9 mouse cellular contexts compared by ENCODE assay signal in genomic region chr2:28463919-28464318, GRCm38 (mm10). TPM values are rescaled to one million over a fixed set of nuclear protein-coding genes. Genes with fewer than 3 reads are reported as not detected.
DNase-seq lines count a peak whose midpoint lies in the region; TF ChIP-seq lines count a peak whose summit lies in the region.
"Had no signal": no experiment of that assay in that cellular context is flagged by ENCODE, and none has a peak within 500 bp of the region (broad histone marks: within the 10 kb centered on the region; RNA-seq: fewer than 3 reads in every experiment).

No protein-coding gene starts in this region.

- no peak overlapping the region for H3K4me3 ChIP-seq in gastrocnemius, adult 2 months
- no peak overlapping the region for H3K4me3 ChIP-seq in layer of hippocampus, adult 2 months
- H3K4me3 ChIP-seq: embryonic facial prominence, embryonic 12.5 days had no signal

- DNase-seq in gastrocnemius, adult 2 months, result peak; percentile 66
- no peak for DNase-seq in gastrocnemius, postnatal 4 days (ENCODE audit: low spot score in 2 of 2)
- peak; percentile 70 for DNase-seq in 416B (ENCODE audit: low read depth)
- peak; percentile 61 for DNase-seq in WW6 (ENCODE audit: low read depth, low spot score)
- DNase-seq in embryo, embryonic 10.5 days (ENCODE audit: low spot score), result peak; percentile 81
- DNase-seq in layer of hippocampus, adult 2 months (ENCODE audit: low spot score in 2 of 2), result peak; percentile 49 to 76
- DNase-seq in lung, postnatal 36 days, result peak; percentile 91
- DNase-seq in testis, postnatal 14 days (ENCODE audit: low spot score), result peak; percentile 68

- TF ChIP-seq CTCF in gastrocnemius, adult 2 months (IDR thresholded peaks at IDR 0.05), result peak; percentile 78
- peak; percentile 93 for TF ChIP-seq CTCF in layer of hippocampus, adult 2 months (conservative IDR thresholded peaks at IDR 0.05)

- H3K27ac ChIP-seq in gastrocnemius, adult 2 months, result no peak overlapping the region
- no peak overlapping the region for H3K27ac ChIP-seq in layer of hippocampus, adult 2 months
- H3K27ac ChIP-seq: embryonic facial prominence, embryonic 12.5 days had no signal

- intact Hi-C loops in gastrocnemius, adult 2 months (cut with DNase I), result no loop called here

RNA-seq across cellular contexts. Expression of gene 1700007K13Rik, which starts 2.2 kb away (rescaled TPM):
- under 1 TPM; 0.33 to 0.36 TPM for total RNA-seq in gastrocnemius, adult 2 months (2021)
- total RNA-seq in gastrocnemius, postnatal 4 days (2021), result under 1 TPM in 1 of 2 experiments, not detected in 1; 0.44 TPM
- 1 to 10 TPM; 1.9 to 2.4 TPM for total RNA-seq in layer of hippocampus, adult 2 months (2021)

RNA-seq across cellular contexts. Expression of gene Mrps2, which starts 3.9 kb away (rescaled TPM):
- 10 to 100 TPM; 21.2 to 25.5 TPM for total RNA-seq in gastrocnemius, adult 2 months (2021)
- 10 to 100 TPM; 35.6 to 39.2 TPM for total RNA-seq in gastrocnemius, postnatal 4 days (2021)
- total RNA-seq in layer of hippocampus, adult 2 months (2021), result 10 to 100 TPM; 35.8 to 39.4 TPM

RNA-seq across cellular contexts. Expression of gene Ppp1r26, which starts 17.3 kb away (rescaled TPM):
- 1 to 10 TPM; 2.1 to 3.2 TPM for total RNA-seq in gastrocnemius, adult 2 months (2021)
- total RNA-seq in gastrocnemius, postnatal 4 days (2021), result 1 to 10 TPM; 5.7 to 7.9 TPM
- total RNA-seq in layer of hippocampus, adult 2 months (2021), result 10 to 100 TPM; 14.5 to 17.3 TPM

RNA-seq across cellular contexts. Expression of gene Gbgt1, which starts 32.8 kb away (rescaled TPM):
- total RNA-seq in gastrocnemius, adult 2 months (2021), result 1 to 10 TPM in 1 of 2 experiments, under 1 TPM in 1; 0.56 to 1.1 TPM
- 1 to 10 TPM; 3.0 to 5.1 TPM for total RNA-seq in gastrocnemius, postnatal 4 days (2021)
- 1 to 10 TPM; 1.8 to 2.2 TPM for total RNA-seq in layer of hippocampus, adult 2 months (2021)

RNA-seq across cellular contexts. Expression of gene Gm10134, which starts 42.0 kb away (rescaled TPM):
- total RNA-seq in gastrocnemius, adult 2 months (2021), result under 1 TPM in 1 of 2 experiments, not detected in 1; 0.98 TPM
- total RNA-seq in gastrocnemius, postnatal 4 days (2021), result 1 to 10 TPM; 1.7 to 2.7 TPM
- 1 to 10 TPM in 1 of 2 experiments, not detected in 1; 1.2 TPM for total RNA-seq in layer of hippocampus, adult 2 months (2021)

Comparison
In these comparisons a context has a peak if more than half of its experiments do, and no peak if none do; other contexts are left out.
1. DNase-seq: peak in gastrocnemius, adult 2 months (single experiment), 416B (single experiment), WW6 (single experiment), embryo, embryonic 10.5 days (single experiment), layer of hippocampus, adult 2 months (2 of 2), lung, postnatal 36 days (single experiment) and testis, postnatal 14 days (single experiment); none in gastrocnemius, postnatal 4 days (0 of 2).